Mouse (Mus musculus): Measurements from ENCODE around the gene Pnpla2. TPM values are rescaled to one million over a fixed set of nuclear protein-coding genes. Genes with fewer than 3 reads are reported as not detected.

The Pnpla2 gene
- polyA plus RNA-seq, 1 experiment from 2014 or later = 20.5 TPM

DNA sequence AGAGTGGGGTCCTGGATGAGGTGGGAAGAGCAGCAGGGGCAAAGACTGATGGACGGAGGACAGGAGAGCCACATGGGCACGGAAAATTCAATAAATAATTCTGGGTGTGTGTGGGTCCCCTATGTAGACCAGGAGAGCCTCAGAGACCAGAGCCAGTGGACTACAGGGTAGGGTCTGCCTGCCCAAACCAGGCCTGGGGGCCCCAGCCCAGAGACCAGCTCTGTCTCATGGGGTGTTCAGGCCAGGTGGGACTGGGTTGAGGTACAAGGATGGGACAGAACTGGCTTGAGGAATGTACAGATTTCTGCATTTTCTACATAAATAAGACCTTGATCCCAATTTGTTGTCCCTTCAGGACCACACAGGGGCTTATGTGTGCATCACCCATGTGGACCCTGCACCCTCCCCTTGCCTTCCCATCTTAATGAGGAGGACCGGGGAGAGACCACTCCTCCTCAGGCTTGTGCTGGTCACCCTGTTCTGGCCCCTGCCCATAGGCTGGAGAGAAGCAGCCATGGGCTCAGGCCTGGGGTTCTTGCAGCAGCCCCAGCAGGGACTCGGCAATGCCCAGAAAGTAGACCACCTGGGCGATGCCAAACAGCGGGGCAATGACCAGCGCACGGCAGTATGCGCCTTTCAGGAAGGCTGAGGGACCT is 24.3 kb upstream of the Pnpla2 start:
- ATAC-seq = no peak
- H3K36me3 ChIP-seq (ENCODE audit: control insufficient read depth, insufficient read depth) = peaks cover 11% of the 10 kb centered on the region
- no peak overlapping the region for H3K4me3 ChIP-seq (replicated peaks; ENCODE audit: low read length)
- H3K27ac ChIP-seq (ENCODE audit: low read length) = no peak overlapping the region
- H3K9me3 ChIP-seq (ENCODE audit: control insufficient read depth, low read length) = no peaks in the 10 kb centered on the region
- H3K27me3 ChIP-seq (replicated peaks; ENCODE audit: control insufficient read depth, insufficient read depth, low read length) = no peaks in the 10 kb centered on the region
- H3K4me2 ChIP-seq (ENCODE audit: low read length) = no peak overlapping the region
- WGBS = 93% methylated on average over 9 of the region's 9 CpGs
- H3K9ac ChIP-seq (replicated peaks; ENCODE audit: low read depth, low read length) = no peak overlapping the region
- peaks cover 39% of the 10 kb centered on the region for H3K4me1 ChIP-seq (replicated peaks; ENCODE audit: control insufficient read depth, insufficient read depth, low read length)

DNA sequence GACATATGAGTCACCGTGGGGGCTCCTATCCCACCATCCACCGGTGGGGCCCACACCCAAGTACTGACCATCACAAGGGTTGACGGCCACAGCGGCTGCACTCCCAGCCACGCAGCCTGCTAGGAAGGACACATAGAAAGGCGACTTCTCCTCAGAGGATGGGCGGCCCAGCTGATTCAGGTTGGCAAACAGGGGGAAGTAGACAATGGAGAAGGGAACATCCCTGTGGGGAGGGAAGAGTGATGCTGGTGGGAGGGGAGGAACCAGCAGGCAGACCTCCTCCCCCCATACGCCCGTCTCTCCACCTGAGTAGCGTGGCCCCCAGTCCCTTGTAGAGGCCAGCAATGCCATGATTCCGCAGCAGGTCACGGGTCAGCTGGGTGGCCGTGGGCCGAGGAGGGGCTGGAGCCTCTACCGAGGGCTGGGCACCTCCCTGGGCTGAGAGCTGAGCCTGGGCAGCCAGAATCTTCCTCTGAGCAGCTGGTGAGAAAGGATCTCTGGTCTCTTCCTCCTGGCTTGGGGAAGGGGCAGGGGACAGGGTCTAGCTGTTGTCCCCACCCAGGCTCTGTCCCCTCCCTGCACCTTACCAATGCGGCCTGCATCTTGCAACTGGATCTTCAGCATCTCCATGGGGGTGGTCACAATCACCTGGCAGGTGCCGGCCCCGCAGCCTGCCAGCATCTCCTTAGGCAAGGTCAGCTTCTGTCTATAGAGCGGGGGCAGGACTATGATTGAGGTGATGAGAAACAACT is 23.4 kb upstream of the Pnpla2 start:
- no peak for ATAC-seq
- no peaks in the 10 kb centered on the region for H3K9me3 ChIP-seq (ENCODE audit: control insufficient read depth, low read length)
- WGBS = 95% methylated on average over 18 of the region's 19 CpGs
- H3K4me1 ChIP-seq (replicated peaks; ENCODE audit: control insufficient read depth, insufficient read depth, low read length) = peaks cover 48% of the 10 kb centered on the region
- no peak overlapping the region for H3K4me2 ChIP-seq (ENCODE audit: low read length)
- H3K36me3 ChIP-seq (ENCODE audit: control insufficient read depth, insufficient read depth) = peaks cover 11% of the 10 kb centered on the region
- H3K9ac ChIP-seq (replicated peaks; ENCODE audit: low read depth, low read length) = no peak overlapping the region
- no peak overlapping the region for H3K27ac ChIP-seq (ENCODE audit: low read length)
- H3K27me3 ChIP-seq (replicated peaks; ENCODE audit: control insufficient read depth, insufficient read depth, low read length) = no peaks in the 10 kb centered on the region
- no peak overlapping the region for H3K4me3 ChIP-seq (replicated peaks; ENCODE audit: low read length)

DNA sequence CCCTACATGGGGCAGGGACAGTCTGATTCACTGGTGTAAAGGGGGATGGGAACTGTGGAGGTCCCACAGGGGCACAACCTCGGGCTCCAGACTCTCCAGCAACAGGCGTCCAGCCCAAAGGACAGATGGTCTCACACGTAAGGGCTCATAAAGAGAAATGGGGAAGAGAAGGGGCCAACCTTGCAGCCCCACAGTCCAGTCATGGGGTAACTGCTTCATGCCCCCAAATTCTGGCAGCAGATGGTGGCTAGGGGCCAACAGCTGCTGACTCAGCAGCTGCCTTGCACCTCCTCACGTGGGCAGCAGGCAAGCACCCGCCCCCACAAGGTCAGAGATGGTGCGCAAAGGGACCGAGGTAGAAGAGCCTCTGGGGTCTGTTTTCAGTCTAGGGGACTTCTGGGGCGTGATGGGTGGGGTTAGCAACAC is 22.8 kb upstream of the Pnpla2 start:
- H3K27ac ChIP-seq (ENCODE audit: low read length) = no peak overlapping the region
- no peak for ATAC-seq
- H3K4me2 ChIP-seq (ENCODE audit: low read length) = no peak overlapping the region
- peaks cover 9% of the 10 kb centered on the region for H3K36me3 ChIP-seq (ENCODE audit: control insufficient read depth, insufficient read depth)
- no peaks in the 10 kb centered on the region for H3K9me3 ChIP-seq (ENCODE audit: control insufficient read depth, low read length)
- H3K4me1 ChIP-seq (replicated peaks; ENCODE audit: control insufficient read depth, insufficient read depth, low read length) = peaks cover 53% of the 10 kb centered on the region
- no peak overlapping the region for H3K9ac ChIP-seq (replicated peaks; ENCODE audit: low read depth, low read length)
- no peaks in the 10 kb centered on the region for H3K27me3 ChIP-seq (replicated peaks; ENCODE audit: control insufficient read depth, insufficient read depth, low read length)
- no peak overlapping the region for H3K4me3 ChIP-seq (replicated peaks; ENCODE audit: low read length)
- WGBS = 81% methylated on average over 8 of the region's 8 CpGs

DNA sequence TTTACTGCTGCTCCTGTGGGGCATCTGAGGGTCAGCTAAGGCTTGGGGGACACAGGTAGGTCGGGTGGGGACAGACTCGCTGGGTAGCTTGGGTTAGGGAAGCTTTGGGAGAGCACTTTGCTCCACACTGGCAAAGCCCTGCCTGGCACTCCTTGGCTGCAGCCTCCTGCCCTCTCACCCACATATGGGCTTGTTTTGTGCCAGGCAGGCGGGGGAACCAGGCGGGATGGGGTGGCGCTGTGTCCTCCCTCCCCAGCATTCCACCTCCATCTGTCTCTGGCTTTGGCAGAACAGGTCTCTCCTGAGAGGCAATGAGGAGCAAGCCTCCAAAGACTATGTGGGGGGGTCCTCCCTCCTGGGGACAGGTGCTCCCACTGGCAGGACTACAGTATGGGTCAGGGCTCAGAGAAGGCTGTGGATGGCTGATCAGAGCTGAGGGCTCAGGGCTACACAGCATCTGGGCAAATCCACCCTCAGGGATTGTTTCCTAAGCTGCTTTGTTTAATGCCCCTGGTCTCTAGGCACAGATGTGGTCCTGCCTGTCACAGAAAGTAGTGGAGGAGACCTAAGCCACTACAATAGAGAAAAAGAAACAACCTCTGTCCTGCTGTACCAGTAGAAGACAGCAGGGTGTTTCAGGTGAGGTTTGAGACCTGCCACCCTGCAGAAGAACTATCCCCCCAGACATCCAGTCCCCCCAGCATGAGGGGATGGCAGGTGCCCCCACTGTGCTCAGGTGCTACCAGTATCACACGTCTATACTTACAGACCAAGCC is 22.1 kb upstream of the Pnpla2 start:
- Histone ChIP-seq H3K27ac (ENCODE audit: low read length) (no peak overlapping the region), H3K4me3 (replicated peaks; ENCODE audit: low read length) (no peak overlapping the region), H3K9me3 (ENCODE audit: control insufficient read depth, low read length) (no peaks in the 10 kb centered on the region), H3K4me2 (ENCODE audit: low read length) (no peak overlapping the region), H3K27me3 (replicated peaks; ENCODE audit: control insufficient read depth, insufficient read depth, low read length) (no peaks in the 10 kb centered on the region), H3K36me3 (ENCODE audit: control insufficient read depth, insufficient read depth) (peaks cover 9% of the 10 kb centered on the region), H3K4me1 (replicated peaks; ENCODE audit: control insufficient read depth, insufficient read depth, low read length) (peaks cover 53% of the 10 kb centered on the region), H3K9ac (replicated peaks; ENCODE audit: low read depth, low read length) (no peak overlapping the region)
- 84% methylated on average over 6 of the region's 6 CpGs for WGBS
- ATAC-seq = no peak

DNA sequence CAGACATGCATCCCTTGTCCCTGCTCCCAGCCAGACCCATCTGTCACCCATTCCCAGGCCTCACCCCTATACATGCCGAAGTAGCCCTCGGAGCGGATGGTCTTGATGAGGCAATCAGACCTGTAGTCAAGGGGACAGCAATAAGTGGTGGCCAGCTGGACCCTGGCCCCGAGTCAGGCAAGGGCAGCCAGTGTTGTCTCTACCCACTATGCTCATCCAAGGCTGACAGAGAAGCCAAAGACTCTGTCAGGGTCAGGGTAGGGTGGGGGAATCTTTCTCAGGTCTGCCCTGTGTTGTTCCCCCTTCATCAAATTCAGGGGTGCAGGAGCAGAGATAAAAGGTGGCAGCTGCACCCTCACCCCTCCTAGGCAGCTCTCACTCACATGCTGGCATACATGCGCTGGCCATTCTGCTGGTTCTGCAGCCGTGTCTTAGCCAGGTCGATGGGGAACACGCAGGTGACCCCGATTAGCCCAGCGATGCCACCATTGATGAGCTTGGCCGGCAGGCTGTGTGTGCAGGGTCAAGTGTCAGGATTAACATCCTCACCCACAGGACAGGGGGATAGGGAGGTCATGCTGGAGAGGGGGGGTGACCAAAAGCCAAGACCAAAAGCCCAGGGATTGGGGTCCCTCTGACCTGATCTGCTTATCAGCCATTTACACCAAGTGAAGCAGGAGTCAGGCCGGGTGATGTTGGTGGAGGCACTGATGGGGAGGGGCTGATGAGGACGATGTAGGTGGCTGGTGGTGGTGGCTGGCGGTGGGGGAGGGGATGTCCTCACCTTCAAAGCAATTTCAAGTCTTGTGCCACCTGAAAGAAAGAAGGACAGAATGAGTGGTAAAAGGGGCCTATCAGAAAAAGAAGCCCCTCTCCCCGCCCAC is 21.2 kb upstream of the Pnpla2 start:
- ATAC-seq = no peak
- Histone ChIP-seq H3K36me3 (ENCODE audit: control insufficient read depth, insufficient read depth) (peaks cover 9% of the 10 kb centered on the region), H3K27me3 (replicated peaks; ENCODE audit: control insufficient read depth, insufficient read depth, low read length) (no peaks in the 10 kb centered on the region), H3K4me2 (ENCODE audit: low read length) (peak overlapping the region; percentile 86), H3K9me3 (ENCODE audit: control insufficient read depth, low read length) (no peaks in the 10 kb centered on the region), H3K4me1 (replicated peaks; ENCODE audit: control insufficient read depth, insufficient read depth, low read length) (peaks cover 46% of the 10 kb centered on the region), H3K9ac (replicated peaks; ENCODE audit: low read depth, low read length) (peak overlapping the region; percentile 71), H3K27ac (ENCODE audit: low read length) (peak overlapping the region; percentile 79), H3K4me3 (replicated peaks; ENCODE audit: low read length) (peak overlapping the region; percentile 65)
- WGBS = 69% methylated on average over 15 of the region's 15 CpGs

DNA sequence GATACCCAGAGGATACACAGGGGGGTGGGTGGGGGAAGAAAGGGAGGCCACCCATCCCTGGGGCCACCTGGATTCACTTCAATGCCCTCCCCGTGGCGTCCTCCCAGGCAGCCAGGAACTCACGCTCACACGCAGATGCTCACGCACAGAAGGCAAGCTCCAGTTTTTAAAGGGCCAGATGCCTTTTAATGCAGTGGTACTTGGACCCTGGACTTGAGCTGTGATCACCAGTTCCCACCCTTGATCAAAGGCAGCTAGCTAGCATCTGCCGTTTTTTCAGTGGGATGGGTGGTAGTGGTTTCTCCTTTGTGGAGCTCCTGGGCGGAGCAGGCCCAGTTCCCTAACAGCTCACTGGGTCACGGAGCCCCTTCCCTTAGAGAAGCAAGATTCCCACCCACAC is 20.5 kb upstream of the Pnpla2 start:
- Histone ChIP-seq H3K27ac (ENCODE audit: low read length) (peak overlapping the region; percentile 79), H3K9ac (replicated peaks; ENCODE audit: low read depth, low read length) (peak overlapping the region; percentile 71), H3K36me3 (ENCODE audit: control insufficient read depth, insufficient read depth) (peaks cover 9% of the 10 kb centered on the region), H3K4me1 (replicated peaks; ENCODE audit: control insufficient read depth, insufficient read depth, low read length) (peaks cover 45% of the 10 kb centered on the region), H3K4me2 (ENCODE audit: low read length) (peak overlapping the region; percentile 86), H3K4me3 (replicated peaks; ENCODE audit: low read length) (peak overlapping the region; percentile 65), H3K27me3 (replicated peaks; ENCODE audit: control insufficient read depth, insufficient read depth, low read length) (no peaks in the 10 kb centered on the region), H3K9me3 (ENCODE audit: control insufficient read depth, low read length) (no peaks in the 10 kb centered on the region)
- WGBS = 7% methylated on average over 8 of the region's 8 CpGs
- peak; percentile 20; the same call in 1 of the 2 replicates for ATAC-seq

DNA sequence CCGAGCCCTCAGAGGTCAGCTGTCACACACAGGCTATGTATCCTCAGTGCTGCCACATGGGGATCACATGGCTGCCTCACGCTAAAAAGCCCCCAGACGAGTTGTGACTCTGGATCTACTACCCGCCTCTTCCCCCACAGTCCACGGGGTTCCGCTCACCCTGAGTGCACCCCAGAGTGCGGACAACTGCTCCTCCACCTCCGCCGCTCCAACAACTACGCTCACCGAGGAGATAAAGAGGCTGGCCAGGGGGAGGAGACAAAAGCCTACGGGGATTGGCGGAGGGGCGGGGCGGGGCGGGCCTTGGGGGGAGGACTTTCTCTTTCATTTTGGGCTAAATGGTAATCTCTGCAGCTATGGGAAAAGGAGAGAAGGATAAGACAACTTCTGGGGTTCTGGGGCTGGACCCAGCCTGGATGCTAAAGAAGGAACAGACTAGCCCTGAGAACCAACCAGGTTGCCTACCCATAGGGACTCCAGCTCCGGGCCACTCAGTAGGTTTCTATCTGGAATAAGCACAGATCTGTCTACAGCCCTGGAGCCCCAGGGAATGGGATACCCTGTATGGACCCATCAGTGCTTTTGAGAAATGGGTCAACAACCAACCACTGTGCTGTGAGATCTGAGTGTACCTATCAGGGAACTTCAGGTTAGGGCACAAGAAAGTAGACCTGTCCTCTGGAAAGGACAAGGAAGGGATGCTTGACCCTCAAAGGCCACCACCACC is 19.7 kb upstream of the Pnpla2 start:
- H3K4me3 ChIP-seq (replicated peaks; ENCODE audit: low read length) = peak overlapping the region; percentile 65
- peak overlapping the region; percentile 86 for H3K4me2 ChIP-seq (ENCODE audit: low read length)
- peak overlapping the region; percentile 79 for H3K27ac ChIP-seq (ENCODE audit: low read length)
- no peaks in the 10 kb centered on the region for H3K9me3 ChIP-seq (ENCODE audit: control insufficient read depth, low read length)
- no peaks in the 10 kb centered on the region for H3K27me3 ChIP-seq (replicated peaks; ENCODE audit: control insufficient read depth, insufficient read depth, low read length)
- peaks cover 9% of the 10 kb centered on the region for H3K36me3 ChIP-seq (ENCODE audit: control insufficient read depth, insufficient read depth)
- H3K4me1 ChIP-seq (replicated peaks; ENCODE audit: control insufficient read depth, insufficient read depth, low read length) = peaks cover 42% of the 10 kb centered on the region
- WGBS = 3% methylated on average over 17 of the region's 17 CpGs
- peak; percentile 18 for ATAC-seq
- peak overlapping the region; percentile 71 for H3K9ac ChIP-seq (replicated peaks; ENCODE audit: low read depth, low read length)

DNA sequence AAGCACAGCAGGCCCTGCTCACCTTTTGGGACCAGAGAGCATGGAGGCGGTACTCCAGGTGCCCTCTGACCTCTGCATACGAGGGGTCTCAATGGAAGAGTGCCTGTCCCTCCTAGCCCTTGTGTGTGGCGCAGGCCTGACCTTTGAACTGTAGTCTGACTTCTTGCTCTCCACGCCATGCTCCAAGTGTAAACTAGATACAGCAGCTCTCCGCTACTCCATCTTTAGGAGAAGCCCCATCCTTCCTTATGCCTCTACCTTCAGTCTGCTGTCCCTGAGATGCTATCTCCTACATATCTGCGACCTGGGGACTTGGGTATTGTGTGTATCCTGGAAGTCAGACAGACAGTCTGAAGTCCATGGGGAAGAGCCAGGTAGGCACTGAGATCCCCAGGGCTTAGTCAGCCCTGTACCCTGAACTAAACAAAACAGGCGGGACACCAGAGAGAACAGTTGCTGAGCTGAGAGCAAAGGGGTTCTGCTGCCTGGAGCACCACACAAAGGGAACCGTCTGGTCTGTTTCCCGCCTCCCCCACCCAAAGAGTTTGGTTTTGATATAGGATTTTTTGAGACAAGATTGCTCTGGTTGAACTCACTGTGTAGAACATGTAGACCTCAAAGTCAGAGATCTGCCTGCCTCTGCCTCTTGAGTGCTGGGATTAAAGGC is 19.0 kb upstream of the Pnpla2 start:
- H3K4me2 ChIP-seq (ENCODE audit: low read length) = peak overlapping the region; percentile 89
- H3K27me3 ChIP-seq (replicated peaks; ENCODE audit: control insufficient read depth, insufficient read depth, low read length) = no peaks in the 10 kb centered on the region
- no peak overlapping the region for H3K4me3 ChIP-seq (replicated peaks; ENCODE audit: low read length)
- peaks cover 45% of the 10 kb centered on the region for H3K4me1 ChIP-seq (replicated peaks; ENCODE audit: control insufficient read depth, insufficient read depth, low read length)
- WGBS = 79% methylated on average over 9 of the region's 9 CpGs
- ATAC-seq = no peak
- no peak overlapping the region for H3K9ac ChIP-seq (replicated peaks; ENCODE audit: low read depth, low read length)
- H3K27ac ChIP-seq (ENCODE audit: low read length) = no peak overlapping the region; the same call in 1 of the 2 replicates
- peaks cover 4% of the 10 kb centered on the region for H3K36me3 ChIP-seq (ENCODE audit: control insufficient read depth, insufficient read depth)
- no peaks in the 10 kb centered on the region for H3K9me3 ChIP-seq (ENCODE audit: control insufficient read depth, low read length)
